Mouse (Mus musculus): ENCODE data around the gene Ginm1. TPM values are rescaled to one million over a fixed set of nuclear protein-coding genes. Genes with fewer than 3 reads are reported as not detected.
"Not testable (repeated sequence)": the region's sequence is repeated elsewhere in the genome, so short reads cannot be mapped to it uniquely, and the experiment has no call there.

Gene Ginm1
- polyA plus RNA-seq, 1 experiment from 2014 or later, result 75.2 TPM

- in situ Hi-C loops (cut with MboI; ENCODE audit: low pct_unique_long_range_greater_than_20kb), result loop anchor here (25.0 kb wide), 1 partner anchor 1966 kb away; the partner anchor contains the start of genes Fbxo5 and Mtrf1l
- no peaks in the 10 kb centered on the region for H3K27me3 ChIP-seq
- ChIA-PET POLR2A (interaction anchor here (0.6 kb wide), 1 partner anchor 48 kb away, joined by 5 read pairs; no protein-coding TSS in a partner anchor), CTCF (interaction anchor here (1.2 kb wide), 1 partner anchor 10 kb away, joined by 3 read pairs; no protein-coding TSS in a partner anchor)
- ATAC-seq (no peak), DNase-seq (ENCODE audit: low read depth, low spot score) (no peak)
- TF ChIP-seq CTCF (IDR thresholded peaks at IDR 0.05), result no peak
Observed at GRCm38 (mm10) chr10:7778361-7778760, 14.3 kb downstream of the Ginm1 start.

GRCm38 (mm10) chr10:7775421-7775820 lies 17.2 kb downstream of the Ginm1 start:
- CTCF ChIA-PET, result interaction anchor here (1.2 kb wide), 1 partner anchor 17 kb away, joined by 3 read pairs; the partner anchor contains the start of genes Ginm1 and Ppil4
- H3K27me3 ChIP-seq, result no peaks in the 10 kb centered on the region
- ATAC-seq (no peak), DNase-seq (ENCODE audit: low read depth, low spot score) (no peak)
- TF ChIP-seq CTCF (IDR thresholded peaks at IDR 0.05), result no peak
- POLR2A ChIA-PET, result no interaction called here
- in situ Hi-C loops (cut with MboI; ENCODE audit: low pct_unique_long_range_greater_than_20kb), result loop anchor here (25.0 kb wide), 1 partner anchor 1963 kb away; the partner anchor contains the start of genes Fbxo5 and Mtrf1l

DNA sequence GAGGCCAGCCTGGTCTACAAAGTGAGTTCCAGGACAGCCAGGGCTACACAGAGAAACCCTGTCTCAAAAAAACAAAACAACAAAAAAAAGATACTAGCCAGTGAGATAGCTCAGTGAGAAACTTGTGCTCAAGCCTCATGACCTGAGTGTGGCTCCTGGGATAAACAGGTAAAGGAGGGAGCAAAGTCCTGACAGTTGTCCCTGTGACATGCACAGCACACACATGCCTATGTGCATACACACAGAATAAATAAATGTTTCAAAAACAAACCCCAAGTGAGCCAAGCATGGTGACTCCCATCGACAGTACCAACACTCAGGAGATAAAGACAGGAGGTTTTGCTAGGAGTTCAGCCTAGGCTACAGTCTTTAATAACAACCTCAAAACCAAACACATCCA lies 19.9 kb downstream of the Ginm1 start:
- no peak for DNase-seq (ENCODE audit: low read depth, low spot score)
- no peak for ATAC-seq
- ChIA-PET POLR2A (interaction anchor here (1.0 kb wide), 1 partner anchor 20 kb away, joined by 3 read pairs; the partner anchor contains the start of genes Ginm1 and Ppil4), CTCF (no interaction called here)
- no peak for TF ChIP-seq CTCF (IDR thresholded peaks at IDR 0.05)
- in situ Hi-C loops (cut with MboI; ENCODE audit: low pct_unique_long_range_greater_than_20kb), result no loop called here
- H3K27me3 ChIP-seq, result no peaks in the 10 kb centered on the region

DNA sequence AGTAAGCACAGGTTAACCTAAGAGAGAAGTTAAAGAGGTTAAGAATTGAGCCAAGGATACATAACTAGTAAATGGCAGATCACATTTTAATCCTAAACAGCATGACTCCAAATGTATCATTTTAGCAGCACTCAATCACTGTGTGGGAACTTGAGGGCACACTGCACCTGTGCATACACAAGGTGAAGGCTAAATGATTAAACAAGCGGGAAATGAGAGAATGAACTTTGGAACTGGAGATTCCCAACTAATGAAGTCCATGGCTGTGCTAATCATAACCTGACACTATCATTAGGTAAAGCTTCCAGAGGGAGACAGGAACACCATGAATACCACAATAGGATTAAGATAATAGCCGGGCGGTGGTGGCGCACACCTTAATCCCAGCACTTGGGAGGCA lies 20.3 kb downstream of the Ginm1 start:
- TF ChIP-seq CTCF (IDR thresholded peaks at IDR 0.05), result no peak
- DNase-seq (ENCODE audit: low read depth, low spot score) (no peak), ATAC-seq (no peak)
- no peaks in the 10 kb centered on the region for H3K27me3 ChIP-seq
- CTCF ChIA-PET, result no interaction called here
- in situ Hi-C loops (cut with MboI; ENCODE audit: low pct_unique_long_range_greater_than_20kb), result no loop called here
- POLR2A ChIA-PET, result interaction anchor here (1.0 kb wide), 1 partner anchor 20 kb away, joined by 3 read pairs; the partner anchor contains the start of genes Ginm1 and Ppil4

- ChIA-PET POLR2A (no interaction called here), CTCF (no interaction called here)
- DNase-seq (ENCODE audit: low read depth, low spot score), result no peak
- TF ChIP-seq CTCF (IDR thresholded peaks at IDR 0.05), result no peak
- H3K27me3 ChIP-seq, result no peaks in the 10 kb centered on the region
- in situ Hi-C loops (cut with MboI; ENCODE audit: low pct_unique_long_range_greater_than_20kb), result no loop called here
- no peak for ATAC-seq
Observed at GRCm38 (mm10) chr10:7757544-7757943, 35.1 kb downstream of the Ginm1 start.

- DNase-seq (ENCODE audit: low read depth, low spot score), result no peak
Observed at GRCm38 (mm10) chr10:7748752-7749151, 43.9 kb downstream of the Ginm1 start.

GRCm38 (mm10) chr10:7745528-7745927 lies 47.1 kb downstream of the Ginm1 start:
- DNase-seq (ENCODE audit: low read depth, low spot score); H3K27me3 ChIP-seq; ATAC-seq; in situ Hi-C loops (cut with MboI; ENCODE audit: low pct_unique_long_range_greater_than_20kb): not testable (repeated sequence)
- ChIA-PET CTCF (interaction anchor here (1.2 to 1.3 kb wide), 2 partner anchors 18 to 20 kb away, joined by 3 read pairs; partner anchors contain the start of gene Katna1), POLR2A (interaction anchor here (0.9 kb wide), 1 partner anchor 15 kb away, joined by 3 read pairs; no protein-coding TSS in a partner anchor)

More at GRCm38 (mm10) chr10:7748752-7749151, 43.9 kb downstream of the Ginm1 start:
- in situ Hi-C loops (cut with MboI; ENCODE audit: low pct_unique_long_range_greater_than_20kb), result no loop called here
- CTCF ChIA-PET, result interaction anchor here (1.3 kb wide), 1 partner anchor 10 kb away, joined by 5 read pairs; no protein-coding TSS in a partner anchor
- POLR2A ChIA-PET, result no interaction called here
- no peak for TF ChIP-seq CTCF (IDR thresholded peaks at IDR 0.05)
- H3K27me3 ChIP-seq, result no peaks in the 10 kb centered on the region
- no peak for ATAC-seq

GRCm38 (mm10) chr10:7737914-7738313 lies 54.7 kb downstream of the Ginm1 start:
- H3K27me3 ChIP-seq, result no peaks in the 10 kb centered on the region
- ATAC-seq (no peak), DNase-seq (ENCODE audit: low read depth, low spot score) (no peak)
- TF ChIP-seq CTCF (IDR thresholded peaks at IDR 0.05), result no peak
- ChIA-PET POLR2A (no interaction called here), CTCF (interaction anchor here (1.5 to 2.1 kb wide), 3 partner anchors 8 to 12 kb away, joined by 3 to 6 read pairs (median 4); no protein-coding TSS in a partner anchor)
- in situ Hi-C loops (cut with MboI; ENCODE audit: low pct_unique_long_range_greater_than_20kb), result no loop called here

DNA sequence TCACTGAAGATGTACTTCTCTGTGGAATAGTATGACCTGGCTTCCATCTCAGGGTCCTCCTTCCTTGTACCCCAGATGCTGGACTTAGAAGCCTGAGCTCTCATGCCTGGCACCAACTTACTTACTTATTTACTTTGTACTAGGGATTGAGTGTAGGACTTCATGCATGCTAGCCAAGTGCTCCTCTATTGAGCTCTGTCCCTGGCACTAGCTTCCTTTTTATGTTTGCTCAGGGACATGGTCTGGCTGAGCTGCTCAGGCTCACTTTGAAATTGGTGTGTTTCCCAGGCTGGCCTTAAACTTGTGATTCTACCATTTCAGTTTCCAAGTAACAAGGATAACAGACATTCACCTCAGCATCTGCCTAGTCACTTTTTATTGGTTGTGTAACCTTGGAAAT lies 55.5 kb downstream of the Ginm1 start:
- DNase-seq (ENCODE audit: low read depth, low spot score), result no peak
- CTCF ChIA-PET, result interaction anchor here (0.7 to 2.1 kb wide), 5 partner anchors 8 to 24 kb away, joined by 3 to 4 read pairs (median 3); no protein-coding TSS in a partner anchor

DNA sequence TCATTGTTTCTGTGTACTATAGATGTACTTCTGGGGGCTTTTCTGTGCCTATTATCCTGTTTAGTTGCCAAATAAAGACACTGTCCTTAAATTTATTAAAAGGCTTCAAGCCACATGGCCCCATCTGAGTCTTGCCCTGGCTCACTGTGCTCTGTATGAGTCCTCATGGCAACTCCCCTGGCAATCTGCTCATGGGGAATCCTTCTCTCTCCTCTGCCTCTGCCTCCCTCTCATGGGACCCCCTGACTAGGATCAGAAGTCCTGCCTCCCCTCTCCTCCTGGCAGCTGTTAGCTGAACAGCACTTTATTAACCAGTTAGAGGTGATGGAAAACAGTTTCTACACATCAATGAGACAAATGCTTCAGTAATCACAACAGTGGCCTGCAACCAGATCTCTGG lies 61.0 kb downstream of the Ginm1 start:
- no peaks in the 10 kb centered on the region for H3K27me3 ChIP-seq
- in situ Hi-C loops (cut with MboI; ENCODE audit: low pct_unique_long_range_greater_than_20kb), result no loop called here
- TF ChIP-seq CTCF (IDR thresholded peaks at IDR 0.05), result no peak
- DNase-seq (ENCODE audit: low read depth, low spot score), result no peak
- ChIA-PET CTCF (interaction anchor here (2.2 kb wide), 1 partner anchor 12 kb away, joined by 4 read pairs; no protein-coding TSS in a partner anchor), POLR2A (no interaction called here)
- no peak for ATAC-seq

More for the DNA sequence above, 55.5 kb downstream of the Ginm1 start:
- in situ Hi-C loops (cut with MboI; ENCODE audit: low pct_unique_long_range_greater_than_20kb), result no loop called here
- no peak for TF ChIP-seq CTCF (IDR thresholded peaks at IDR 0.05)
- no peak for ATAC-seq
- H3K27me3 ChIP-seq, result no peaks in the 10 kb centered on the region
- POLR2A ChIA-PET, result interaction anchor here (2.0 kb wide), 1 partner anchor 11 kb away, joined by 6 read pairs; the partner anchor contains the start of gene Katna1

GRCm38 (mm10) chr10:7727011-7727410 lies 65.6 kb downstream of the Ginm1 start:
- ATAC-seq, result no peak
- CTCF ChIA-PET, result no interaction called here
- DNase-seq (ENCODE audit: low read depth, low spot score), result no peak
- H3K27me3 ChIP-seq, result no peaks in the 10 kb centered on the region
- POLR2A ChIA-PET, result no interaction called here
- in situ Hi-C loops (cut with MboI; ENCODE audit: low pct_unique_long_range_greater_than_20kb), result no loop called here
- no peak for TF ChIP-seq CTCF (IDR thresholded peaks at IDR 0.05)

Measured in Patski (cell line).